Comparison of ENCODE assay signal across 8 mouse cellular contexts in genomic region chr2:20969201-20970200, GRCm38 (mm10). TPM values are rescaled to one million over a fixed set of nuclear protein-coding genes. Genes with fewer than 3 reads are reported as not detected.
DNase-seq lines count a peak whose midpoint lies in the region; ATAC-seq and TF ChIP-seq lines count a peak whose summit lies in the region.

No protein-coding gene starts in this region.

- H3K4me3 ChIP-seq in heart, embryonic 12.5 days = peak overlapping the region; percentile 94
- peak overlapping the region; percentile 93 for H3K4me3 ChIP-seq in kidney, postnatal 0 days (replicated peaks; ENCODE audit: low read depth, low read length)
- H3K4me3 ChIP-seq in liver, embryonic 11.5 days (ENCODE audit: low read depth, low read length) = peak overlapping the region; percentile 92
- peak overlapping the region; percentile 87 for H3K4me3 ChIP-seq in stomach, embryonic 14.5 days (ENCODE audit: low read depth, low read length)

- peak; percentile 89 for ATAC-seq in erythroid progenitor cell, adult 5-6 weeks (replicated peaks; ENCODE audit: low FRiP score, poor library complexity, severe bottlenecking)
- ATAC-seq in heart, embryonic 12.5 days (ENCODE audit: insufficient number of reproducible peaks, low FRiP score) = peak; percentile 94
- ATAC-seq in kidney, postnatal 0 days (replicated peaks; ENCODE audit: low FRiP score, low read depth) = peak; percentile 95
- peak; percentile 92 for ATAC-seq in liver, embryonic 11.5 days (replicated peaks; ENCODE audit: low FRiP score)
- ATAC-seq in stomach, embryonic 14.5 days (ENCODE audit: insufficient number of reproducible peaks, insufficient read depth, low FRiP score, low read depth) = peak; percentile 95

- WGBS in heart, embryonic 12.5 days = under 1% methylated on average over 49 of the region's 49 CpGs
- WGBS in kidney, postnatal 0 days = under 1% methylated on average over 49 of the region's 49 CpGs
- WGBS in liver, embryonic 11.5 days = under 1% methylated on average over 49 of the region's 49 CpGs
- whole genome bisulfite sequencing in stomach, embryonic 14.5 days = 1% methylated on average over 49 of the region's 49 CpGs

- peak overlapping the region; percentile 99 for H3K27ac ChIP-seq in heart, embryonic 12.5 days (ENCODE audit: poor library complexity, severe bottlenecking)
- H3K27ac ChIP-seq in kidney, postnatal 0 days = peak overlapping the region; percentile 97
- peak overlapping the region; percentile 99 for H3K27ac ChIP-seq in liver, embryonic 11.5 days (ENCODE audit: low read depth, low read length)
- H3K27ac ChIP-seq in stomach, embryonic 14.5 days (ENCODE audit: low read length) = peak overlapping the region; percentile 99

- H3K9me3 ChIP-seq in heart, embryonic 12.5 days (replicated peaks) = no peaks in the 10 kb centered on the region
- no peaks in the 10 kb centered on the region for H3K9me3 ChIP-seq in kidney, postnatal 0 days (replicated peaks; ENCODE audit: low read length)
- H3K9me3 ChIP-seq in liver, embryonic 11.5 days (ENCODE audit: control insufficient read depth, low read length) = no peaks in the 10 kb centered on the region
- H3K9me3 ChIP-seq in stomach, embryonic 14.5 days (ENCODE audit: control insufficient read depth, low read depth, low read length) = no peaks in the 10 kb centered on the region

- no peaks in the 10 kb centered on the region for H3K36me3 ChIP-seq in heart, embryonic 12.5 days
- H3K36me3 ChIP-seq in kidney, postnatal 0 days (ENCODE audit: insufficient read depth, low read length) = no peaks in the 10 kb centered on the region
- no peaks in the 10 kb centered on the region for H3K36me3 ChIP-seq in liver, embryonic 11.5 days (ENCODE audit: control insufficient read depth, insufficient read depth, low read length)
- no peaks in the 10 kb centered on the region for H3K36me3 ChIP-seq in stomach, embryonic 14.5 days (ENCODE audit: control insufficient read depth, insufficient read depth, low read length)

- H3K4me2 ChIP-seq in heart, embryonic 12.5 days = peak overlapping the region; percentile 83
- H3K4me2 ChIP-seq in kidney, postnatal 0 days (ENCODE audit: low read length) = peak overlapping the region; percentile 74
- H3K4me2 ChIP-seq in liver, embryonic 11.5 days = peak overlapping the region; percentile 98
- H3K4me2 ChIP-seq in stomach, embryonic 14.5 days (replicated peaks; ENCODE audit: low read depth, low read length) = peak overlapping the region; percentile 86

- H3K9ac ChIP-seq in heart, embryonic 12.5 days = peak overlapping the region; percentile 98
- H3K9ac ChIP-seq in kidney, postnatal 0 days (ENCODE audit: low read depth, low read length) = peak overlapping the region; percentile 95
- H3K9ac ChIP-seq in liver, embryonic 11.5 days (ENCODE audit: low read depth, low read length) = peak overlapping the region; percentile 99
- H3K9ac ChIP-seq in stomach, embryonic 14.5 days (replicated peaks; ENCODE audit: low read depth, low read length) = peak overlapping the region; percentile 89

- peaks cover 14% of the 10 kb centered on the region for H3K4me1 ChIP-seq in heart, embryonic 12.5 days (replicated peaks)
- H3K4me1 ChIP-seq in kidney, postnatal 0 days (replicated peaks; ENCODE audit: insufficient read depth, low read length) = peaks cover 6% of the 10 kb centered on the region
- peaks cover 20% of the 10 kb centered on the region for H3K4me1 ChIP-seq in liver, embryonic 11.5 days (replicated peaks; ENCODE audit: control insufficient read depth, insufficient read depth, low read length)
- H3K4me1 ChIP-seq in stomach, embryonic 14.5 days (ENCODE audit: control insufficient read depth, insufficient read depth, low read length) = peaks cover 17% of the 10 kb centered on the region

- no peaks in the 10 kb centered on the region for H3K27me3 ChIP-seq in heart, embryonic 12.5 days (replicated peaks)
- H3K27me3 ChIP-seq in kidney, postnatal 0 days (ENCODE audit: insufficient read depth, low read length) = no peaks in the 10 kb centered on the region
- no peaks in the 10 kb centered on the region for H3K27me3 ChIP-seq in liver, embryonic 11.5 days (replicated peaks; ENCODE audit: control insufficient read depth, insufficient read depth, low read length)
- no peaks in the 10 kb centered on the region for H3K27me3 ChIP-seq in stomach, embryonic 14.5 days (ENCODE audit: control insufficient read depth, insufficient read depth, low read length)

- TF ChIP-seq CTCF in kidney, postnatal 0 days (IDR thresholded peaks at IDR 0.05; ENCODE audit: low read depth) = no peak

- DNase-seq in CD4-positive helper T cell, adult 2 months (ENCODE audit: low read depth, low spot score) = peak; percentile 92
- peak; percentile 99 for DNase-seq in brain, embryonic 18.5 days (ENCODE audit: low read depth, low spot score)
- peak; percentile 97 for DNase-seq in kidney, postnatal 0 days (ENCODE audit: low spot score)
- peak; percentile 88 for DNase-seq in liver, embryonic 11.5 days (ENCODE audit: low spot score)
- DNase-seq in naive thymus-derived CD4-positive, alpha-beta T cell, adult 2 months (ENCODE audit: low read depth) = peak; percentile 88

RNA-seq across cellular contexts. Expression of gene Arhgap21, which starts 0.8 kb away (rescaled TPM):
- total RNA-seq in erythroid progenitor cell, adult 5-6 weeks (2015; ENCODE audit: low replicate concordance) = 103 and 130 TPM in 2 replicates
- 115 and 125 TPM in 2 replicates for total RNA-seq in erythroid progenitor cell, adult 5-6 weeks (2017; ENCODE audit: low replicate concordance)
- 28.2 and 32.2 TPM in 2 replicates for polyA plus RNA-seq in heart, embryonic 12.5 days (2016; fragmentation: Nextera tagmentation; extraction: Ambion mirVana)
- polyA plus RNA-seq in kidney, postnatal 0 days (2015; fragmentation: Nextera tagmentation; extraction: Ambion mirVana) = 8.3 and 9.6 TPM in 2 replicates
- 14.2 and 15.3 TPM in 2 replicates for polyA plus RNA-seq in liver, embryonic 11.5 days (2014; fragmentation: Nextera tagmentation; extraction: Ambion mirVana)
- polyA plus RNA-seq in stomach, embryonic 14.5 days (2014; fragmentation: Nextera tagmentation; extraction: Ambion mirVana) = 17.2 and 19.2 TPM in 2 replicates

Comparison
In these comparisons a context has a peak if more than half of its experiments do, and no peak if none do; other contexts are left out.
1. Peak in every context shown above with its lines: DNase-seq, ATAC-seq, H3K4me3 ChIP-seq and H3K27ac ChIP-seq.